Mouse (Mus musculus): ENCODE measurements around the gene Olfr1265. TPM values are rescaled to one million over a fixed set of nuclear protein-coding genes. Genes with fewer than 3 reads are reported as not detected.

The Olfr1265 gene
- polyA plus RNA-seq (2015; fragmentation: Nextera tagmentation; extraction: Ambion mirVana) = not detected in 2 replicates

DNA sequence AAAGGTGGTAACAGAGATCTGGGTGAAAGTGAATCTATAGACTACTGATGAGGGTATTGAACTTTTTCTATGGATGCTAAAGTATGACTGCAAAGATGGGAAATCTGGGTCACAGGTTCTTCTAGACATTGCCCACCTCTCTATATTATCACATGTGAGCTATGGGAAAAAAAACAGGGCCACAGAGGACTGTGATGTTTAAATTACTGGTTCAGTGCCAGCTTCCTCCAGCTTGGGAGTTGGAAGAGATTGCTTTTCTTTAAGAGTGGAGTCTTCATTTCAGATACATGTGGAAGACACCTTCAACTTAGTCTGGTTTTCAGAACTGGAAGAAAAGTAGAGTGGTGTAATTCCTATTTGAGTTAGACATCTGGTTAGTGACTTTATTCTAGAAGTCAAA, at the start of gene Olfr1265:
Olfr1265 (plus strand) TSS at position 301 of the 400 bp plus-strand sequence.
- Histone ChIP-seq H3K36me3 (no peaks in the 10 kb centered on the region), H3K4me2 (replicated peaks) (no peak within 1 kb of the TSS), H3K4me3 (no peak within 1 kb of the TSS), H3K9me3 (no peaks in the 10 kb centered on the region), H3K4me1 (no peaks in the 10 kb centered on the region), H3K27me3 (no peaks in the 10 kb centered on the region), H3K27ac (no peak within 1 kb of the TSS), H3K9ac (no peak within 1 kb of the TSS)
- ATAC-seq (ENCODE audit: low FRiP score, low read depth) = no peak

DNA sequence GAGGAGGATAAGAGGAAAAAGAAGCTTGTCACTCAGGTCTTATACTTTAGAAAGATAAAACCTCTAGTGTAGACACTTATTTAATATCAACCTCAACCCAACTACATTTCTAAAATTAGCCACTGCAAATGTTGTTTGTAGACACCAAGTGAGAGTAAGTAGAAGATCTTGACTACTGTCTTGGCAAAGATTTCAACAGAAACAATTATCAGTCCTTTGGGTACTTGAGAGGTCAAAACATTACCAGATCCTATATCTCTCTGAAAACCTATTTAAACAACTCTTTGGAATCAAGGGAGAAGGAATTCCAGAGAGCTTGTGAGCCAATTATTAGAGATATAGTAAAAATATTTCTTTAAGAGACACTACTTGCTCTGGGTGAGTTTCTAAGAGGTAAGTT, 44.2 kb upstream of the Olfr1265 start, which contains the start of gene Olfr1261:
Olfr1261 (plus strand) TSS at position 301 of the 400 bp plus-strand sequence.
- no peak for ATAC-seq (ENCODE audit: low FRiP score, low read depth)
- H3K27ac ChIP-seq = no peak within 1 kb of the TSS
- H3K9ac ChIP-seq = no peak within 1 kb of the TSS
- no peak within 1 kb of the TSS for H3K4me2 ChIP-seq (replicated peaks)
- H3K9me3 ChIP-seq = no peaks in the 10 kb centered on the region
- no peaks in the 10 kb centered on the region for H3K27me3 ChIP-seq
- H3K36me3 ChIP-seq = no peaks in the 10 kb centered on the region
- H3K4me1 ChIP-seq = no peaks in the 10 kb centered on the region
- no peak within 1 kb of the TSS for H3K4me3 ChIP-seq

- no peaks in the 10 kb centered on the region for H3K9me3 ChIP-seq
Measured at GRCm38 (mm10) chr2:89999845-90000244, 35.3 kb upstream of the Olfr1265 start, which contains the start of gene Olfr1262. Gene Olfr1262, plus strand, starts transcription at chr2:90000145.

GRCm38 (mm10) chr2:90011831-90012230, 23.3 kb upstream of the Olfr1265 start, which contains the start of gene Olfr1263:
Gene Olfr1263, plus strand, starts transcription at chr2:90012131.
- Histone ChIP-seq H3K4me1 (no peaks in the 10 kb centered on the region), H3K4me2 (replicated peaks) (no peak within 1 kb of the TSS), H3K27ac (no peak within 1 kb of the TSS), H3K27me3 (no peaks in the 10 kb centered on the region), H3K9ac (no peak within 1 kb of the TSS), H3K9me3 (no peaks in the 10 kb centered on the region), H3K4me3 (no peak within 1 kb of the TSS), H3K36me3 (no peaks in the 10 kb centered on the region)
- WGBS = 79% methylated on average over 2 of the region's 2 CpGs
- ATAC-seq (ENCODE audit: low FRiP score, low read depth) = no peak

More at GRCm38 (mm10) chr2:89999845-90000244, 35.3 kb upstream of the Olfr1265 start, which contains the start of gene Olfr1262:
- Histone ChIP-seq H3K4me1 (no peaks in the 10 kb centered on the region), H3K27me3 (no peaks in the 10 kb centered on the region), H3K36me3 (no peaks in the 10 kb centered on the region), H3K27ac (no peak within 1 kb of the TSS), H3K4me3 (no peak within 1 kb of the TSS), H3K9ac (no peak within 1 kb of the TSS), H3K4me2 (replicated peaks) (no peak within 1 kb of the TSS)
- no peak for ATAC-seq (ENCODE audit: low FRiP score, low read depth)

GRCm38 (mm10) chr2:90025477-90025876, 9.7 kb upstream of the Olfr1265 start, which contains the start of gene Olfr1264:
Gene Olfr1264, minus strand, starts transcription at chr2:90025577.
- Histone ChIP-seq H3K27ac (no peak within 1 kb of the TSS), H3K4me2 (replicated peaks) (no peak within 1 kb of the TSS), H3K27me3 (no peaks in the 10 kb centered on the region), H3K4me1 (no peaks in the 10 kb centered on the region), H3K9ac (no peak within 1 kb of the TSS), H3K9me3 (no peaks in the 10 kb centered on the region), H3K4me3 (no peak within 1 kb of the TSS), H3K36me3 (no peaks in the 10 kb centered on the region)
- 18% methylated on average over 2 of the region's 2 CpGs for WGBS
- no peak for ATAC-seq (ENCODE audit: low FRiP score, low read depth)

GRCm38 (mm10) chr2:90063494-90063893, 28.4 kb downstream of the Olfr1265 start, which contains the start of gene Olfr140:
Gene Olfr140, minus strand, starts transcription at chr2:90063594.
- Histone ChIP-seq H3K9me3 (no peaks in the 10 kb centered on the region), H3K27me3 (no peaks in the 10 kb centered on the region), H3K27ac (no peak within 1 kb of the TSS), H3K9ac (no peak within 1 kb of the TSS), H3K36me3 (no peaks in the 10 kb centered on the region), H3K4me2 (replicated peaks) (no peak within 1 kb of the TSS), H3K4me1 (no peaks in the 10 kb centered on the region), H3K4me3 (no peak within 1 kb of the TSS)
- no peak for ATAC-seq (ENCODE audit: low FRiP score, low read depth)

DNA sequence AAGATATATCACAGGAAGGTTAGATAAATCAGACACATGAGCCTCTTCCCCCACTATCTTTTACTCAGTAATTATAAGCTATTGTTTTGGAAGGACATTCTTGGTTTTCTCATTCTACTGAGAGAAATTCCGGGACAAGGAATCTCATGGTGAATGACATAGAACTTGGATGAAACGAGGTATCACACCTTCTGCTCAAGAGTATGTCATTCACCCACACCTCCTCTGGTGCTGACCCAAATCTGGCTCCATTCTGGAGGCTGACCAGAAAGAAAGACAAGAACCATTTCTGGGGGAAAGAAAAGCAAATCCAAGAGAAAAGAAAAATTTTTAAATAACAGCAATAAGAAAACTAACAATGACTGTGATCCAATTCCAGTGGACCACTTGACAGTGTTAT, 34.9 kb downstream of the Olfr1265 start:
- ATAC-seq (ENCODE audit: low FRiP score, low read depth) = no peak
- no peaks in the 10 kb centered on the region for H3K27me3 ChIP-seq
- no peaks in the 10 kb centered on the region for H3K36me3 ChIP-seq

More for the DNA sequence above, 34.9 kb downstream of the Olfr1265 start:
- Histone ChIP-seq H3K27ac (no peak overlapping the region), H3K4me1 (no peaks in the 10 kb centered on the region), H3K9ac (no peak overlapping the region), H3K4me2 (replicated peaks) (no peak overlapping the region), H3K9me3 (no peaks in the 10 kb centered on the region), H3K4me3 (no peak overlapping the region)
- WGBS = 77% methylated on average over 2 of the region's 2 CpGs

Other genes with a start within 250 kb of the Olfr1265 start
- gene Olfr1254, start 241.7 kb upstream of the Olfr1265 start, polyA plus RNA-seq (2015; fragmentation: Nextera tagmentation; extraction: Ambion mirVana) = not detected in 2 replicates
- not detected in 2 replicates for gene Olfr1255, start 223.3 kb upstream of the Olfr1265 start, polyA plus RNA-seq (2015; fragmentation: Nextera tagmentation; extraction: Ambion mirVana)
- gene Olfr1256, start 193.8 kb upstream of the Olfr1265 start, polyA plus RNA-seq (2015; fragmentation: Nextera tagmentation; extraction: Ambion mirVana) = not detected in 2 replicates
- gene Olfr48, start 187.1 kb upstream of the Olfr1265 start, polyA plus RNA-seq (2015; fragmentation: Nextera tagmentation; extraction: Ambion mirVana) = not detected in 2 replicates
- gene Olfr1257, start 156.9 kb upstream of the Olfr1265 start, polyA plus RNA-seq (2015; fragmentation: Nextera tagmentation; extraction: Ambion mirVana) = not detected in 2 replicates
- gene Olfr1258, start 108.0 kb upstream of the Olfr1265 start, polyA plus RNA-seq (2015; fragmentation: Nextera tagmentation; extraction: Ambion mirVana) = not detected in 2 replicates
- gene Olfr1259, start 86.7 kb upstream of the Olfr1265 start, polyA plus RNA-seq (2015; fragmentation: Nextera tagmentation; extraction: Ambion mirVana) = not detected in 2 replicates
- not detected in 2 replicates for gene Olfr1260, start 61.0 kb upstream of the Olfr1265 start, polyA plus RNA-seq (2015; fragmentation: Nextera tagmentation; extraction: Ambion mirVana)
- gene Olfr1261, start 44.1 kb upstream of the Olfr1265 start, polyA plus RNA-seq (2015; fragmentation: Nextera tagmentation; extraction: Ambion mirVana) = not detected in 2 replicates
- gene Olfr1262, start 35.2 kb upstream of the Olfr1265 start, polyA plus RNA-seq (2015; fragmentation: Nextera tagmentation; extraction: Ambion mirVana) = not detected in 2 replicates
- gene Olfr1263, start 23.2 kb upstream of the Olfr1265 start, polyA plus RNA-seq (2015; fragmentation: Nextera tagmentation; extraction: Ambion mirVana) = not detected in 2 replicates
- not detected in 2 replicates for gene Olfr1264, start 9.8 kb upstream of the Olfr1265 start, polyA plus RNA-seq (2015; fragmentation: Nextera tagmentation; extraction: Ambion mirVana)
- not detected in 2 replicates for gene Olfr140, start 28.3 kb downstream of the Olfr1265 start, polyA plus RNA-seq (2015; fragmentation: Nextera tagmentation; extraction: Ambion mirVana)
- not detected in 2 replicates for gene Olfr1269, start 86.1 kb downstream of the Olfr1265 start, polyA plus RNA-seq (2015; fragmentation: Nextera tagmentation; extraction: Ambion mirVana)
- gene Olfr32, start 107.0 kb downstream of the Olfr1265 start, polyA plus RNA-seq (2015; fragmentation: Nextera tagmentation; extraction: Ambion mirVana) = not detected in 2 replicates
- not detected in 2 replicates for gene Olfr1270, start 117.8 kb downstream of the Olfr1265 start, polyA plus RNA-seq (2015; fragmentation: Nextera tagmentation; extraction: Ambion mirVana)
- gene Olfr1506, start 189.2 kb downstream of the Olfr1265 start, polyA plus RNA-seq (2015; fragmentation: Nextera tagmentation; extraction: Ambion mirVana) = not detected in 2 replicates
- gene Olfr142, start 222.3 kb downstream of the Olfr1265 start, polyA plus RNA-seq (2015; fragmentation: Nextera tagmentation; extraction: Ambion mirVana) = not detected in 2 replicates
- not detected in 2 replicates for gene Olfr1271, start 235.7 kb downstream of the Olfr1265 start, polyA plus RNA-seq (2015; fragmentation: Nextera tagmentation; extraction: Ambion mirVana)

All from limb, embryonic 13.5 days (tissue).